Mouse (Mus musculus) hematopoietic stem cell, adult 5-6 weeks (primary cell): ENCODE data around the gene Olfr465-ps1. TPM values are rescaled to one million over a fixed set of nuclear protein-coding genes. Genes with fewer than 3 reads are reported as not detected.
A peak's percentile ranks its signal among the peaks of the same experiment; 100 is the strongest.

ENCODE experiments used
- ATAC-seq, 2 experiments: fragments of 125-278 bp in 1 of 2; replicated peaks in 1 of 2; 2 replicates each; pipeline ENCODE4 v1.8.0; 2016 to 2017; ENCODE audit warnings: inconsistent platforms in 2 of 2, mild to moderate bottlenecking in 2 of 2, moderate number of reproducible peaks in 2 of 2, low read depth in 1 of 2, moderate TSS enrichment in 1 of 2; ENCODE audit not compliant: low FRiP score in 2 of 2, poor library complexity in 2 of 2, severe bottlenecking in 2 of 2, insufficient read depth in 1 of 2, low TSS enrichment in 1 of 2
- total RNA-seq: library from RNA; stranded (forward); fragments of 172-1452, 232-1000 nt; gene quantifications from 2 replicates; pipeline ENCODE4 v1.2.3, GENCODE M21; 2017

The Olfr465-ps1 gene
- total RNA-seq: not detected in 2 replicates

GRCm38 (mm10) chr13:65137789-65138188, at the start of gene Olfr465-ps1:
Gene Olfr465-ps1 (plus strand): TSS chr13:65138089.
- no peak for ATAC-seq

GRCm38 (mm10) chr13:65095923-65096322, 42.0 kb upstream of the Olfr465-ps1 start:
- no peak for ATAC-seq

GRCm38 (mm10) chr13:65097018-65097417, 40.9 kb upstream of the Olfr465-ps1 start:
- peak in 1 of 2 experiments; percentile 52; a peak in 1 of 4 replicates for ATAC-seq

DNA sequence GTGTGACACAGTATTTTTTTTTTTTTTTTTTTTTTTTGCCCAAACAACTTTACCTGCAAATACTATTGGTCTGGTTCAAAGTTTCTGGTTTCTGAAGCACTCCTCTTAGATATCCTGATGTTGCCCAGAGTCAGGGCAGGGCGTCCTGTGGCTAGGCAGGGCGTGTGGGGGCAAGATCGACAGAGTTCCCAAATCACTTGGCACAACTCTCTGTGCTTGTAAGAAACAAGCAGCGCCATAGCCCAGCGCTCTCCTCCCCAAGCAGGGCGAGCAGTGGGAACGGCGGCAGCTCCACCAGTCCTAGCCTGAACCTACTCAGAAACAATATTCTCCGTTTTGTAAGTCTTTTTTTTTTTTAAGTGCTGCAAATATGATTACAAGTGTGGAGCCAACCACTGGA, 37.2 kb upstream of the Olfr465-ps1 start:
- 0 out of 4 replicates have a peak, but pooled peaks of 1 of the 2 experiments have one; percentile 32 for ATAC-seq

- ATAC-seq: peak; percentile 79 to 82
These were observed 36.7 kb upstream of the Olfr465-ps1 start for GRCm38 (mm10) chr13:65101232-65101631.

GRCm38 (mm10) chr13:65111961-65112360, 25.9 kb upstream of the Olfr465-ps1 start:
- ATAC-seq: peak; percentile 69 to 81

DNA sequence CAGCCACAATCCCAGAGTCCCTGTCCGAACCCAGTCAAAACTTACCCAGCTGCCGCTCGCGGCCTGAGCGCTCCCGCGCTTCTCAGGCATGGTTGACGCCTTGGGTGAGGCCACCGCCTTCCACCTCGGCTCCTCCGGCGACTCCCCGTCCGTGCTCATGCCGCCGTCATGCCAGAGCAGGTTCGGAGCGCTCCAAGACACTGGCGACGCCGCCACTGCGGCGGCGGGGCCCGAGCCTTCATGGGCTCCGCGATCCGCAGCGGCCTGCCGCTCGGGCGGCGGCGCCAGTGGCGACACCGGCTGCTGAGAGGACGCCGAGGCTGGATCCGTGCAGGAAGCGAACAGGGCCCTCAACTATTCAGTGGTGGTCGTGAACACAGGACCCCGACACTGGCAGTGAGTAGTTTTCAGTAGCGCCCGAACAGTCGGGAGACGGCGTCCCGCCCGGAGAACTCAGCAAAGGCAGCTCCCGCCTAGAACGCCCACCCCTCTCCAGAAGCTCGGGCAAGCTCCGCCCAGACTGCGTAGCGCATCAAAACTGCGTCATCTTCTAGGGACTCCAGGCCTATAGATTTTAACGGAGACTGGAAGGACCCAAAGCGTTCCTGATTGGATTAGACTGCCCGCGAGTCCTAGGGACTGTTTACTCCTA, 25.3 kb upstream of the Olfr465-ps1 start, which contains the start of gene Mfsd14b:
TSS of gene Mfsd14b (minus strand) at position 517 of the 652 bp plus-strand sequence.
- ATAC-seq: peak; percentile 96

DNA sequence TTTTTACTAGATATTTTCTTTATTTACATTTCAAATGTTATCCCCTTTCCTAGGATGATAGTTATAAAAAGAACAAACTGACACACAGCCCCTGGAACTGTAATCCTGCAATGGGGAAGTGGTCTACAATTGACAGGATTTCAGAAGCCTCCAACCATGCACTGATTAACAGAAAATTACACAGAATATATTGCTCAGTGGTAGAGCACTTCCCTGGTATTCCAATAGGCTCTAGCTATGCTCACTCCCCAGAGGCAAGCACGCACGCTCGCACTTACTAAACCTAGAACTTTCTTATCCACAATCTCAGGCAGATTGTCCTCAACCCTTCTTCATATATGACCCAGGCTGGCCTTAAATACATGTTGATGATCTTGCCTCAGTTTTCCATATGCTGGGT, 24.6 kb upstream of the Olfr465-ps1 start:
- ATAC-seq: peak; percentile 21 to 39; a peak in 3 of 4 replicates

DNA sequence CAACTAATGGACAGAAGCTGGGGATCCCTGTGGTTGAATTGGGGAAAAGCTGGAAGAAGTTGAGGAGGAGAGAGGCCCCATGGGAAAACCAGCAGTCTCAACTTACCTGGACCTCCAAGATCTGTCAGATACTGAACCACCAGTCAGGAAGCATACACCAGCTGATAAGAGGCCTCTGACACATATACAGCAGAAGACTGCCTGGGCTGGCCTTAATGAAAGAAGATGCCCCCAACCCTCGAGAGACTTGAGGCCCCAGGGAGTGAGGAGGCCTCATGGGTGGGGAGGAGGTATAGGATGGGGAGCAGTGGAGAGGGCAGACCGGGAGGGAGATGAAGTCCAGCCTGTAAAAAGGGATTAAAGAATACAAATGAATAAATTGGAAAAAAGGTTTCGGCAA, 16.9 kb upstream of the Olfr465-ps1 start:
- no peak for ATAC-seq

DNA sequence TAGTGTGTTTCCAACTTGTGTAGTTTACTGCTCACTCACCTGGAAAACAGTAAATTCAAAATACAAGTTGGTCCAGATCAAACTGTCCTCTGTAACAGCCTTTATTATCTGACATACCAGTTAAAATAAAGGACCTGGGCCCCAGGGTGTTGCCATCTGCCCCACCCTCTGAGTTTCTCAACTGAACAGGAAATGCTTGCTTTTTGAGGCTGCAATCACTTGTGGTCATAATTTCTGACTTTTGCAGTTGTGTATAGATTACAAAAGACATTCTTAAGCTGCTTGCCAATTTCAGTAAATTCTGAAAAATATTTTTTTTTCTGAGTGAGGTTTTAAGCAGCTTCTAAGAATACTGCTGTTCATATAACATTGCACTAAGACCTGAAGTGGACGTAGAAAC, 15.8 kb upstream of the Olfr465-ps1 start:
- peak in 1 of 2 experiments; percentile 93; a peak in 2 of 4 replicates for ATAC-seq

DNA sequence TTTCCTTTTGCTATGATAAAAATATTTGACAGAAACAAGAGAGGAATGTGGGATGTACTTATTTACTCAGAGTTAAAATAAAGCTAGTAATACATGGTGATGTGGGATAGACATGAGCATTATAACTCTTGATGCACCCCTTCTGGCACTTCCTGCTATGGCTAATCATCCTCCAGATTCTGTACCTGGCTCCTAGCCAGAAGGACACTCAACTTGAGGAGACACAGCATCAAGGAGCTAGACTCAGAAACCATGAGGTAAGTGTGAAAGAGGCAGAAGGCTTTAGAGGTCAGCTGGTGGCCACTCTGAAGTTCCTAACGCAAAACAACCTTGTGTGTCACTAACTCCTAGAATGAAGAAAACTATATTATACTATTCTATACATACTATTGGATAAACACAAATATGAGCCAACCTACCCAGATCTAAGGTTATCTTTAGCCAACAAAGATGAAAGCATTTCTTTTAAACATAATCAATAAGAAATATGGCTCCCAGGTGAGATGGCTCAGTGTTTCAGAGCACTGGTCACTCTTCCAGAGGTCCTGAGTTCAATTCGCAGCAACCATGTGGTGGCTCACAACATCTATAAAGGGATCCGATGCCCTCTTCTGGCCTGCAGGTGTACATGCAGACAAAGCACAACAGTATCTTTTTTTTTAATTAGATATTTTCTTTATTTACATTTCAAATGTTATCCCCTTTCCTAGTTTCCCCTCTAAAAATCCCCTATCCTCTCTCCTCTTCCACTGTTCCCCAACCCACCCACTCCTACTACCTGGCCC, 10.6 kb upstream of the Olfr465-ps1 start:
- no peak for ATAC-seq

- ATAC-seq: no peak
These were observed 12.1 kb downstream of the Olfr465-ps1 start, which contains the start of gene Olfr466 for GRCm38 (mm10) chr13:65149940-65150339. Gene Olfr466 (plus strand): TSS chr13:65150240.

DNA sequence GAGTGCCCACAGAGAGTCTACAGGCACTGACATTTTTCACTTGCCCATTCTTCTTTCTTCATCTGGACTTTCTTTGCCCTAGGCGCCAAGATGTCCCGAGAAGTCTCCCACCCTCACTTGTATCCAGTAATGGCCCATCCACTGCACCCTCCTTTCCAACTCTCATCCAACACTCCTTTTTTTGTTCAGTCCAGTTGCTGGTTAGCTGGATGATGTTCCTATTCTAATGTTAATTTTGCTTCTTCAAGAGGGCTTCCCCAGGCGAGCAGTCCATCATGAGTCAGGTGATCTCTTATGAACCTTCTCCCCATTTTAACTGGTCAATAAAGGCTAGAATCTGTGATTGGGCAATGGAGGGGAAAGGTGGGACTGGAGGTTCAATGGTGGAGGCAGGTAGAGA, 36.2 kb downstream of the Olfr465-ps1 start:
- ATAC-seq: no peak

DNA sequence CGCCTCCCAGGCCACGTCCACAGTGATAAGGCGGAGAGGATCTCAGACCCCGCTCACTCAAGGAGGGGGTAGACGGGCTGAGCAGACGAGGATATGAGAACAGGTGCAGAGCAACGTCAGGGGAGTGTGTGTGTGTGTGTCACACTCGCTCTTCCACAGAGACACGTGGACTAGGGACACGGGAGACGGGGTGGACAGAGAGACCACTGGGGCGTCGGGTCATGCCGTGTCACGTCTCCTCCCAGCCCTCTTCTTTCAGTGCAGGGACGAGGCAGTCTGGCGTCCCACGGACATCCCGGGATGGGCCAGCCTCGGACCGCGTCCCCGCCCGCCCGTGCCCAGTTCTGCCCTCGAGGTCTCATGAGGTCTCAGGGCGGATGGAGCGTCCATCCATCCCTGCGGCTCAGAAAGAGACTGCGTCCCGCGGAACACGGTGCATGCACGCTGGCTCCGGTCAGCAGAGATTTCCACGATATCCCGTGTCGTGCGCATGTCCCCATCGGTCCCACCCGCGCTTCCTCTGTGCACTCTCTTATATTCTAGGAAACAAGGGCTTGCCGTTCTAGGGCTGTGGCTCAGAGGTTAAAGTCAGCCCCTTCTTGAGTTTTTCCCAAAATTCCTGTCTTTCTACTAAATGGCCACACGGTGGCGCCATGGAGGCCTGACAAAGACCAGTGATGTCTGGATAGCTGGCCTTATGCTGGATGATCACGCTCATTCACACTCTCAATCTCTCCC, 38.0 kb downstream of the Olfr465-ps1 start:
- ATAC-seq: peak; percentile 80 to 81

GRCm38 (mm10) chr13:65176472-65177091, 38.7 kb downstream of the Olfr465-ps1 start:
- ATAC-seq: no peak
